Mouse (Mus musculus) liver, embryonic 16.5 days (tissue): Measurements from ENCODE around the gene Ttll11. TPM values are rescaled to one million over a fixed set of nuclear protein-coding genes. Genes with fewer than 3 reads are reported as not detected.

ENCODE experiments used
- ATAC-seq: fragments of 200-750 bp; cut with Nextera tagmentation; 2 replicates; pipeline ENCODE4 v1.8.0; 2017; ENCODE audit warnings: low read depth, mild to moderate bottlenecking, moderate number of reproducible peaks, moderate library complexity
- H3K27ac ChIP-seq: fragments of 300-500 bp; sonication (generic); 2 replicates; pipeline ENCODE4 v1.5.1; 2014; ENCODE audit warnings: mild to moderate bottlenecking, low read length
- H3K27me3 ChIP-seq: fragments of 300-500 bp; sonication (generic); 2 replicates; pipeline ENCODE4 v1.6.1; 2014; ENCODE audit warnings: low read depth, low read length, mixed read lengths; ENCODE audit not compliant: control insufficient read depth, insufficient read depth
- H3K36me3 ChIP-seq: fragments of 300-500 bp; sonication (generic); 2 replicates; pipeline ENCODE4 v1.6.1; 2014; ENCODE audit warnings: mild to moderate bottlenecking; ENCODE audit not compliant: control insufficient read depth, insufficient read depth
- H3K4me1 ChIP-seq: fragments of 300-500 bp; sonication (generic); 2 replicates; pipeline ENCODE4 v1.6.1; 2014; ENCODE audit warnings: low read depth, low read length, mixed read lengths; ENCODE audit not compliant: control insufficient read depth
- H3K4me2 ChIP-seq: fragments of 300-500 bp; sonication (generic); 2 replicates; pipeline ENCODE4 v1.6.1; 2014; ENCODE audit warnings: low read depth, low read length, mixed read lengths
- H3K4me3 ChIP-seq: fragments of 300-500 bp; sonication (generic); 2 replicates; pipeline ENCODE4 v1.5.1; 2014; ENCODE audit warnings: low read depth, mild to moderate bottlenecking, low read length
- H3K9ac ChIP-seq: fragments of 300-500 bp; sonication (generic); 2 replicates; pipeline ENCODE4 v1.6.1; 2014; ENCODE audit warnings: low read depth, low read length
- H3K9me3 ChIP-seq: fragments of 300-500 bp; sonication (generic); replicated peaks from 2 replicates; pipeline ENCODE4 v1.6.1; 2016; ENCODE audit warnings: low read length; ENCODE audit not compliant: control insufficient read depth
- WGBS: fragments of 180-500 bp; shearing (Covaris S2); extraction: QIAGEN DNeasy Blood & Tissue Kit; methylation state at CpG from one replicate; pipeline ENCODE4 v1.1.7; 2014; ENCODE audit not compliant: insufficient replicate concordance; 5-methylcytosine and 5-hydroxymethylcytosine counted together
- polyA plus RNA-seq: library from polyadenylated mRNA; unstranded; fragments of >200 nt; fragmentation: Nextera tagmentation; extraction: Ambion mirVana; gene quantifications from 2 replicates; pipeline ENCODE4 v1.2.1, GENCODE M21; 2015

Gene Ttll11
- 0.79 and 0.84 TPM in 2 replicates for polyA plus RNA-seq

GRCm38 (mm10) chr2:35979644-35980021, at the start of gene Ttll11:
Gene Ttll11, minus strand, starts transcription at chr2:35979913.
- Histone ChIP-seq H3K27me3 (peaks cover 1% of the 10 kb centered on the region), H3K36me3 (no peaks in the 10 kb centered on the region), H3K9me3 (no peaks in the 10 kb centered on the region), H3K27ac (peak within 1 kb of the TSS; percentile 65), H3K4me2 (peak within 1 kb of the TSS; percentile 91), H3K9ac (peak within 1 kb of the TSS; percentile 76), H3K4me3 (peak within 1 kb of the TSS; percentile 77), H3K4me1 (peaks cover 11% of the 10 kb centered on the region)
- WGBS = under 1% methylated on average over 42 of the region's 42 CpGs
- ATAC-seq = peak; percentile 92

DNA sequence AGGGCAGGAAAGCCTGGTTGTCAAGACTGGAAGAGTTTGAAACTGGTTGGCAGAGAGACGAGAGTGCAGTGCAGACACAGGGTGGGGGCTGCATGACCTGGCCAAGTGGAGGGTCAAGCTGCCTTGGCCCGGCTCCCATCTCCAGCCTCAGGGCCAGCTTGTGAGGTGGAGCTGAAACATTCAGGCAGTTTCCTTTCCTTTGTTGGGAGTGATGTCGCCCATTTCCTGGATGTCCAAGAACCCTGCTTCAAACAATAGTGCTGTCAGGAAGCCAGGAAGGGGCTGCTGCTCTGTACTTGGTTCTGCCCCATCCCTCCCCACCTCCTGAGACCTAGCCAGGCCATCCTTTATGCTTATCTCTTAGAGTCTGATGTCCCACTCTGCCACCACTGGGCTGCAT, 43.6 kb upstream of the Ttll11 start:
- Histone ChIP-seq H3K36me3 (no peaks in the 10 kb centered on the region), H3K4me3 (no peak overlapping the region), H3K4me1 (no peaks in the 10 kb centered on the region), H3K4me2 (no peak overlapping the region), H3K27me3 (peaks cover 9% of the 10 kb centered on the region; the same call in 1 of the 2 replicates), H3K27ac (no peak overlapping the region), H3K9me3 (no peaks in the 10 kb centered on the region), H3K9ac (no peak overlapping the region)
- no peak for ATAC-seq
- 45% methylated on average over 3 of the region's 3 CpGs for WGBS

- Histone ChIP-seq H3K27me3 (peaks cover 9% of the 10 kb centered on the region; the same call in 1 of the 2 replicates), H3K4me1 (no peaks in the 10 kb centered on the region), H3K9ac (no peak overlapping the region), H3K9me3 (no peaks in the 10 kb centered on the region), H3K36me3 (no peaks in the 10 kb centered on the region), H3K4me2 (peak overlapping the region; percentile 27; the same call in 1 of the 2 replicates), H3K27ac (no peak overlapping the region), H3K4me3 (no peak overlapping the region)
- ATAC-seq = no peak
- WGBS = 13% methylated on average over 32 of the region's 32 CpGs
These were observed 41.9 kb upstream of the Ttll11 start for GRCm38 (mm10) chr2:36021385-36022159.

DNA sequence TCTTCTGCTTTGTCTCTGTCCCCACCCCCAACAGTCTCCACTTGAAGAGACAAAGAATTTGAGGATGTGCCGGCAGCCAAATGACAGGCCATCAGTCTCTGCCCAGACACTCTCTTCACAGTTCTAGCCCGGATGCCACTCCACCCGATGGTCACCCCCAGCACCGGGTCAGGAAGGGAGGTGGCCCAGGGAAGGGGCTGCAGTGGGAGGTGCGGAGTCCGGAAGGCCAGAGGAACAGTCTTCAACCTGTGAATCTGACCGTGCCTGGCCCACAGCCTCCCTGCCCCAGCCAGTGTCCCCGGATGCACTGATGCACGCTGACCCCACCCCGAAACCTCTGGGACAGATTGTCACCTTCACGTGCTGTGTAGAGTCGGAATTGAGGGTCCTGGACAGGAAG, 33.3 kb upstream of the Ttll11 start:
- no peak overlapping the region for H3K4me2 ChIP-seq
- no peaks in the 10 kb centered on the region for H3K9me3 ChIP-seq
- H3K27ac ChIP-seq = no peak overlapping the region
- peaks cover 21% of the 10 kb centered on the region for H3K27me3 ChIP-seq
- peak; percentile 32; the same call in 1 of the 2 replicates for ATAC-seq
- no peak overlapping the region for H3K9ac ChIP-seq
- H3K4me3 ChIP-seq = no peak overlapping the region
- H3K36me3 ChIP-seq = no peaks in the 10 kb centered on the region
- H3K4me1 ChIP-seq = no peaks in the 10 kb centered on the region; the same call in 1 of the 2 replicates
- WGBS = 41% methylated on average over 12 of the region's 12 CpGs

GRCm38 (mm10) chr2:36011331-36011825, 31.7 kb upstream of the Ttll11 start:
- ATAC-seq = no peak
- peak overlapping the region; percentile 42 for H3K4me3 ChIP-seq
- H3K36me3 ChIP-seq = no peaks in the 10 kb centered on the region
- H3K27me3 ChIP-seq = peaks cover 21% of the 10 kb centered on the region
- H3K4me1 ChIP-seq = no peaks in the 10 kb centered on the region; the same call in 1 of the 2 replicates
- H3K4me2 ChIP-seq = peak overlapping the region; percentile 58
- no peak overlapping the region for H3K27ac ChIP-seq
- no peak overlapping the region for H3K9ac ChIP-seq
- under 1% methylated on average over 43 of the region's 44 CpGs for whole genome bisulfite sequencing
- no peaks in the 10 kb centered on the region for H3K9me3 ChIP-seq

- Histone ChIP-seq H3K27ac (no peak overlapping the region), H3K4me1 (no peaks in the 10 kb centered on the region; the same call in 1 of the 2 replicates), H3K27me3 (peaks cover 21% of the 10 kb centered on the region), H3K9me3 (no peaks in the 10 kb centered on the region), H3K36me3 (no peaks in the 10 kb centered on the region), H3K4me3 (no peak overlapping the region), H3K4me2 (no peak overlapping the region), H3K9ac (no peak overlapping the region)
- no peak for ATAC-seq
- WGBS = 44% methylated on average over 8 of the region's 8 CpGs
These were observed 30.9 kb upstream of the Ttll11 start for GRCm38 (mm10) chr2:36010579-36010978.

DNA sequence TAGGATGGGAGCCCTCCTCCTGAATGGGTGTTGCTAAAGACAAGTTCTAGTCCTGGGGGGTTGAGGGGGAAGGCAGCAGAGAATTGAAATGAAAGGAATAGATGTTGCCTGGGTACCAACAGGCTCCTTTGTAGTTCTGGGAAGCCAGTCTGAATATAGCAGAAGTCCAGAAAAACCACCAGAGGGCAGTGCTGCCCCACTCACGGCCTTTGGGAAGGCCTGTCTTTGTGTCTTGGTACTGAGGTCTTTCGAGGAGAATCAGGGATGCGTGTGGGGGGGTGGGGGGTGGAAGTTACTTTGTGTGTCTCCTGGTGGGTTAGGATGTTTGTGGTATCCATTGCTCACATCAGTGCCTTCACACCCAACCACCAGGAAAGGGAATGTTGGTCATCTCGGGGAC, 29.7 kb upstream of the Ttll11 start:
- Histone ChIP-seq H3K27ac (no peak overlapping the region), H3K4me3 (no peak overlapping the region), H3K4me2 (no peak overlapping the region), H3K9me3 (no peaks in the 10 kb centered on the region), H3K4me1 (no peaks in the 10 kb centered on the region; the same call in 1 of the 2 replicates), H3K36me3 (no peaks in the 10 kb centered on the region), H3K27me3 (peaks cover 21% of the 10 kb centered on the region), H3K9ac (no peak overlapping the region)
- 23% methylated on average over 4 of the region's 4 CpGs for WGBS
- no peak for ATAC-seq

GRCm38 (mm10) chr2:36008071-36008470, 28.4 kb upstream of the Ttll11 start:
- no peak for ATAC-seq
- no peak overlapping the region for H3K27ac ChIP-seq
- H3K36me3 ChIP-seq = no peaks in the 10 kb centered on the region
- WGBS = 20% methylated on average over 1 of the region's 1 CpGs
- H3K4me3 ChIP-seq = no peak overlapping the region
- H3K4me2 ChIP-seq = no peak overlapping the region
- H3K9me3 ChIP-seq = no peaks in the 10 kb centered on the region
- no peaks in the 10 kb centered on the region; the same call in 1 of the 2 replicates for H3K4me1 ChIP-seq
- peaks cover 21% of the 10 kb centered on the region for H3K27me3 ChIP-seq
- no peak overlapping the region for H3K9ac ChIP-seq

- 35% methylated on average over 6 of the region's 6 CpGs for WGBS
- no peak for ATAC-seq
- H3K36me3 ChIP-seq = no peaks in the 10 kb centered on the region
These were observed 22.5 kb upstream of the Ttll11 start for GRCm38 (mm10) chr2:36002188-36002587.

More at GRCm38 (mm10) chr2:36002188-36002587, 22.5 kb upstream of the Ttll11 start:
- Histone ChIP-seq H3K27ac (no peak overlapping the region), H3K9ac (no peak overlapping the region), H3K4me1 (no peaks in the 10 kb centered on the region), H3K4me2 (no peak overlapping the region), H3K4me3 (no peak overlapping the region), H3K9me3 (no peaks in the 10 kb centered on the region), H3K27me3 (no peaks in the 10 kb centered on the region; the same call in 1 of the 2 replicates)
